Mouse (Mus musculus) mature B cell (primary cell): ENCODE measurements around the gene Mzf1.

Experiments used
- in situ Hi-C: fragments of 300-500 bp; cut with MboI; formaldehyde crosslinking; loops from 2 replicates; pipeline ENCODE4 v1.14.3; 2019

The Mzf1 gene

GRCm38 (mm10) chr7:13034148-13034977 is 20.2 kb downstream of the Mzf1 start, which contains the start of gene Chmp2a:
Gene Chmp2a, minus strand, starts transcription at chr7:13034807.
- in situ Hi-C loops, result no loop called here

GRCm38 (mm10) chr7:13033451-13034147 is 21.0 kb downstream of the Mzf1 start:
- in situ Hi-C loops, result no loop called here

- in situ Hi-C loops, result no loop called here
Observed at GRCm38 (mm10) chr7:13032541-13032940, 22.0 kb downstream of the Mzf1 start.

GRCm38 (mm10) chr7:13031983-13032382 is 22.6 kb downstream of the Mzf1 start:
- in situ Hi-C loops, result no loop called here

GRCm38 (mm10) chr7:13031069-13031468 is 23.5 kb downstream of the Mzf1 start:
- in situ Hi-C loops, result no loop called here

- in situ Hi-C loops, result no loop called here
Observed at GRCm38 (mm10) chr7:13028986-13029385, 25.6 kb downstream of the Mzf1 start.

- in situ Hi-C loops, result no loop called here
Observed at GRCm38 (mm10) chr7:13025511-13026112, 29.0 kb downstream of the Mzf1 start.

- in situ Hi-C loops, result loop anchor here (25.0 kb wide), 1 partner anchor 538 kb away; the partner anchor contains the start of gene Zfp606
Observed at GRCm38 (mm10) chr7:13024805-13025204, 29.8 kb downstream of the Mzf1 start.

GRCm38 (mm10) chr7:13023928-13024731 is 30.4 kb downstream of the Mzf1 start:
- in situ Hi-C loops, result loop anchor here (25.0 kb wide), 1 partner anchor 537 kb away; the partner anchor contains the start of gene Zfp606

GRCm38 (mm10) chr7:13022773-13023535 is 31.6 kb downstream of the Mzf1 start:
- in situ Hi-C loops, result loop anchor here (25.0 kb wide), 1 partner anchor 536 kb away; the partner anchor contains the start of gene Zfp606

- in situ Hi-C loops, result loop anchor here (25.0 kb wide), 1 partner anchor 528 kb away; the partner anchor contains the start of gene Zfp606
Observed at GRCm38 (mm10) chr7:13015217-13015616, 39.3 kb downstream of the Mzf1 start.

GRCm38 (mm10) chr7:13014275-13014839 is 40.2 kb downstream of the Mzf1 start:
- in situ Hi-C loops, result loop anchor here (25.0 kb wide), 1 partner anchor 527 kb away; the partner anchor contains the start of gene Zfp606

GRCm38 (mm10) chr7:13013671-13014070 is 40.9 kb downstream of the Mzf1 start:
- in situ Hi-C loops, result loop anchor here (25.0 kb wide), 1 partner anchor 526 kb away; the partner anchor contains the start of gene Zfp606

GRCm38 (mm10) chr7:13010005-13010908 is 44.3 kb downstream of the Mzf1 start, which contains the start of gene Zbtb45:
Gene Zbtb45, minus strand, starts transcription at chr7:13010034.
- in situ Hi-C loops, result loop anchor here (25.0 kb wide), 1 partner anchor 523 kb away; the partner anchor contains the start of gene Zfp606

- in situ Hi-C loops, result loop anchor here (5.0 to 25.0 kb wide), 2 partner anchors 33 to 522 kb away; partner anchors contain the start of gene Zfp606
Observed at GRCm38 (mm10) chr7:13009143-13010004, 45.2 kb downstream of the Mzf1 start.

- in situ Hi-C loops, result loop anchor here (5.0 to 25.0 kb wide), 2 partner anchors 35 to 520 kb away; partner anchors contain the start of gene Zfp606
Observed at GRCm38 (mm10) chr7:13007341-13008092, 47.0 kb downstream of the Mzf1 start.

GRCm38 (mm10) chr7:13006531-13006930 is 48.0 kb downstream of the Mzf1 start:
- in situ Hi-C loops, result loop anchor here (5.0 to 25.0 kb wide), 2 partner anchors 36 to 519 kb away; partner anchors contain the start of gene Zfp606
